ENCODE assay signal across 9 mouse cellular contexts in genomic region chr5:92081326-92081725, GRCm38 (mm10). TPM values are rescaled to one million over a fixed set of nuclear protein-coding genes. Genes with fewer than 3 reads are reported as not detected.
DNase-seq lines count a peak whose midpoint lies in the region; ATAC-seq and TF ChIP-seq lines count a peak whose summit lies in the region.
"Had no signal": no experiment of that assay in that cellular context is flagged by ENCODE, and none has a peak within 500 bp of the region (broad histone marks: within the 10 kb centered on the region; RNA-seq: fewer than 3 reads in every experiment).

No protein-coding gene starts in this region.

- 79% methylated on average over 3 of the region's 3 CpGs for WGBS in hindbrain, embryonic 10.5 days
- 58% methylated on average over 3 of the region's 3 CpGs for WGBS in liver, embryonic 15.5 days (ENCODE audit: insufficient replicate concordance)

- H3K4me3 ChIP-seq in CH12.LX (replicated peaks in 1 of 3; ENCODE audit: low read depth in 2 of 3, low read length in 2 of 3, poor library complexity in 1 of 3): peak overlapping the region in 2 of 3 experiments; percentile 96 to 99
- H3K4me3 ChIP-seq in hindbrain, embryonic 10.5 days: peak overlapping the region; percentile 99
- H3K4me3 ChIP-seq in liver, embryonic 15.5 days (replicated peaks): peak overlapping the region; percentile 89

- H3K9me3 ChIP-seq in CH12.LX (replicated peaks; ENCODE audit: low read length): no peaks in the 10 kb centered on the region
- no peaks in the 10 kb centered on the region for H3K9me3 ChIP-seq in hindbrain, embryonic 10.5 days
- no peaks in the 10 kb centered on the region for H3K9me3 ChIP-seq in liver, embryonic 15.5 days (replicated peaks)

- TF ChIP-seq RAD21 in CH12.LX (IDR thresholded peaks at IDR 0.05; ENCODE audit: low read depth, low read length): no peak

- in situ Hi-C loops in CH12.LX (cut with MboI; ENCODE audit: low pct_ligation_motif_present, low pct_unique_long_range_greater_than_20kb, low sequenced_read_pairs): no loop called here

- DNase-seq in heart, adult 11 months: peak; percentile 29
- no peak for DNase-seq in heart, adult 9 months (ENCODE audit: low spot score in 2 of 2)
- DNase-seq in CH12.LX (ENCODE audit: extremely low read depth): no peak
- no peak for DNase-seq in hindbrain, embryonic 10.5 days (ENCODE audit: low spot score)
- DNase-seq in urinary bladder, adult 18-20 months (ENCODE audit: low spot score in 2 of 2): no peak
- no peak for DNase-seq in spleen, postnatal 10 days (ENCODE audit: low spot score in 2 of 2)
- DNase-seq in right cerebral cortex, postnatal 14 days: no peak
- DNase-seq: adrenal gland, postnatal 36 days had no signal

- H3K9ac ChIP-seq in CH12.LX (ENCODE audit: insufficient read depth, low read depth): peak overlapping the region; percentile 81
- no peak overlapping the region for H3K9ac ChIP-seq in liver, embryonic 15.5 days

- dilution Hi-C loops in CH12.LX (cut with MboI; ENCODE audit: extremely low pct_ligation_motif_present, extremely low pct_unique_long_range_greater_than_20kb, low sequenced_read_pairs): no loop called here

- peaks cover 61% of the 10 kb centered on the region for H3K79me2 ChIP-seq in CH12.LX (replicated peaks; ENCODE audit: control insufficient read depth, extremely low read depth, insufficient read depth, poor library complexity, severe bottlenecking)

- TF ChIP-seq CTCF in CH12.LX (conservative IDR thresholded peaks at IDR 0.05 in 1 of 2, IDR thresholded peaks at IDR 0.05 in 1 of 2; ENCODE audit: low read depth in 2 of 2, low read length in 2 of 2): no peak

- no peak overlapping the region for H3K27ac ChIP-seq in CH12.LX (ENCODE audit: insufficient read depth, low read depth)
- H3K27ac ChIP-seq in hindbrain, embryonic 10.5 days: no peak overlapping the region
- peak overlapping the region; percentile 41; the same call in 1 of the 2 replicates for H3K27ac ChIP-seq in liver, embryonic 15.5 days (replicated peaks)

- TF ChIP-seq EP300 in CH12.LX (IDR thresholded peaks at IDR 0.05; ENCODE audit: low read length): no peak

- peaks cover 0 to 20% of the 10 kb centered on the region in 2 experiments for H3K36me3 ChIP-seq in CH12.LX (replicated peaks in 1 of 2; ENCODE audit: control insufficient read depth in 1 of 2, insufficient read depth in 1 of 2, low read length in 1 of 2)
- H3K36me3 ChIP-seq in hindbrain, embryonic 10.5 days: 0 out of 2 replicates have a peak, but pooled peaks cover 7% of the 10 kb centered on the region
- H3K36me3 ChIP-seq in liver, embryonic 15.5 days (replicated peaks): no peaks in the 10 kb centered on the region

- ATAC-seq in liver, embryonic 15.5 days (ENCODE audit: insufficient read depth): no peak

- peaks cover 4 to 45% of the 10 kb centered on the region in 2 experiments; a peak in 3 of 4 replicates for H3K4me1 ChIP-seq in CH12.LX (ENCODE audit: control insufficient read depth in 1 of 2, insufficient read depth in 2 of 2)
- H3K4me1 ChIP-seq in hindbrain, embryonic 10.5 days (replicated peaks): peaks cover 35% of the 10 kb centered on the region
- peaks cover 57% of the 10 kb centered on the region for H3K4me1 ChIP-seq in liver, embryonic 15.5 days (replicated peaks)

- no peak for TF ChIP-seq POLR2A in CH12.LX (IDR thresholded peaks at IDR 0.05; ENCODE audit: low read depth, low read length)

- H3K27me3 ChIP-seq in CH12.LX (replicated peaks): no peaks in the 10 kb centered on the region
- no peaks in the 10 kb centered on the region for H3K27me3 ChIP-seq in hindbrain, embryonic 10.5 days (ENCODE audit: insufficient read depth, poor library complexity, severe bottlenecking)
- H3K27me3 ChIP-seq in liver, embryonic 15.5 days: no peaks in the 10 kb centered on the region

- H3K4me2 ChIP-seq in CH12.LX (ENCODE audit: insufficient read depth, low read depth, poor library complexity, severe bottlenecking): peak overlapping the region; percentile 72
- H3K4me2 ChIP-seq in liver, embryonic 15.5 days: peak overlapping the region; percentile 99

TF ChIP-seq in CH12.LX, 34 proteins besides CTCF, POLR2A, EP300 and RAD21:
- no peak for TF ChIP-seq IRF4 (IDR thresholded peaks at IDR 0.05; ENCODE audit: low read depth, low read length)
- no peak for TF ChIP-seq ZNF384 (IDR thresholded peaks at IDR 0.05; ENCODE audit: low read depth, low read length)

RNA-seq across cellular contexts. Expression of gene G3bp2, which starts 2.2 kb away (rescaled TPM):
- total RNA-seq in CH12.LX (2012; rRNA removed) (38.8 and 55.9 TPM in 2 replicates), CH12.LX (2014; rRNA removed) (99.7 and 103 TPM in 2 replicates)
- polyA plus RNA-seq in CH12.LX (2012; ENCODE audit: insufficient read length, low read depth): 106 and 114 TPM in 2 replicates
- 273 and 276 TPM in 2 replicates for polyA plus RNA-seq in hindbrain, embryonic 10.5 days (2016; fragmentation: Nextera tagmentation; extraction: Ambion mirVana)
- 42.8 and 50.1 TPM in 2 replicates for polyA plus RNA-seq in liver, embryonic 15.5 days (2015; fragmentation: Nextera tagmentation; extraction: Ambion mirVana)

RNA-seq across cellular contexts. Expression of gene Cdkl2, which starts 37.6 kb away (rescaled TPM):
- 0.50 and 0.51 TPM in 2 replicates for total RNA-seq in CH12.LX (2012; rRNA removed)
- total RNA-seq in CH12.LX (2014; rRNA removed): 0.54 and 0.81 TPM in 2 replicates
- 1.0 and 1.1 TPM in 2 replicates for polyA plus RNA-seq in CH12.LX (2012; ENCODE audit: insufficient read length, low read depth)
- 0.34 and 0.77 TPM in 2 replicates for polyA plus RNA-seq in hindbrain, embryonic 10.5 days (2016; fragmentation: Nextera tagmentation; extraction: Ambion mirVana)
- 0.29 and 0.37 TPM in 2 replicates for polyA plus RNA-seq in liver, embryonic 15.5 days (2015; fragmentation: Nextera tagmentation; extraction: Ambion mirVana)

RNA-seq across cellular contexts. Expression of gene Uso1, which starts 56.4 kb away (rescaled TPM):
- total RNA-seq in CH12.LX (2012; rRNA removed): 20.9 and 22.7 TPM in 2 replicates
- total RNA-seq in CH12.LX (2014; rRNA removed): 16.9 and 19.9 TPM in 2 replicates
- 55.6 and 63.7 TPM in 2 replicates for polyA plus RNA-seq in CH12.LX (2012; ENCODE audit: insufficient read length, low read depth)
- polyA plus RNA-seq in hindbrain, embryonic 10.5 days (2016; fragmentation: Nextera tagmentation; extraction: Ambion mirVana): 36.6 and 38.5 TPM in 2 replicates
- polyA plus RNA-seq in liver, embryonic 15.5 days (2015; fragmentation: Nextera tagmentation; extraction: Ambion mirVana): 20.2 and 20.4 TPM in 2 replicates
